Mouse (Mus musculus) ES-Bruce4 (cell line): ENCODE measurements around the gene Gm21969.

Experiments used
- CTCF ChIP-seq: IDR thresholded peaks from one replicate; pipeline ENCODE4 v1.8.1; 2011; ENCODE audit warnings: low read depth, low read length
- POLR2A ChIP-seq: IDR thresholded peaks from one replicate; pipeline ENCODE4 v1.8.1; 2011; ENCODE audit warnings: low read length; ENCODE audit not compliant: insufficient read depth

- no peak for TF ChIP-seq CTCF
- TF ChIP-seq POLR2A: no peak
Measured at GRCm38 (mm10) chr4:139555235-139555634, 47.8 kb upstream of the Gm21969 start.
